Mouse (Mus musculus) lung, adult 2 months (tissue): ENCODE results near the gene App.

Experiments
- CTCF ChIP-seq: fragments of 200-500 bp; IDR thresholded peaks from 2 replicates; pipeline ENCODE4 v1.5.1; 2011; ENCODE audit warnings: mild to moderate bottlenecking, low read length, control low read depth; ENCODE audit not compliant: insufficient read depth
- POLR2A ChIP-seq: fragments of 200-500 bp; IDR thresholded peaks from 2 replicates; pipeline ENCODE4 v1.6.1; 2011; ENCODE audit warnings: low read depth, mild to moderate bottlenecking, control low read depth, low read length, borderline replicate concordance; ENCODE audit errors: extremely low read depth

DNA sequence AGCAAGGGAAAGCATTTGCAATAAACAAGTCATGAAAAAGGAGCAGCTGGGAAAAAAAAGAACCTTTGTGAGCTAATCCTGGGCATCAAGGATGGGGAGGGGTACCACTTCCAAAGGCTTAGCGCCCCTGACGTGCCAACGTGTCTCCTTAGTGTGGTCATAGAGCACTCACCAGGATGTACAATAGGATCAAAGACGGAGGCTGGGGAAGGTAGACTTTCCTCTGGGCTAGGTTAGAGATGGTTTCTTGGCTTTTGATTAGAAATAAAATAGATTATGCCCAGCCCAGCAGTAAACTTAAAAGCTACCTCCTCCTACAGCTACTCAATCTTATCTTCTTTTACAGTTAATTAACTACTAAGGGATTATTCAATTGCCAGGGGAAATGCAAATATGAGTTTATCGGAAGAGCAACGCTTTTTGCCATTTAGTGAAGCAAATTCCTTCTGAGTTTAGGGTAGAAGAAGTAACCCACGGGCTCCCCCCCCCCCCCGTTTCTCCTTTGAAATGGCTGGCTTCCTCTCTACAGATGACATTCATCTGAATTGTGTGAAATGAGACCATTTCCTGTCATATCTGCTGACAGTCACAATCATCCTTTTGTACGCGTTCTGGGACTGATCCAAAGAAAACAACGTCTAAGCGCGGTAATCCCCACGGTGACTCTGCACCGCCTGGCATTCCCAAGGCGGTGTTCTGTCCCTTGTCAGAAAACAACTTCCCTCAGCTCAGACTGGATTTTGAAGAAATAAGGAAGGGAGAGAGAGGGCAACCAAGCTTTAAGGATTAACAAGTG is 201.8 kb downstream of the App start:
- TF ChIP-seq POLR2A = no peak
- no peak for TF ChIP-seq CTCF
